Mouse (Mus musculus): ENCODE data around the gene Rfc2. TPM values are rescaled to one million over a fixed set of nuclear protein-coding genes. Genes with fewer than 3 reads are reported as not detected.

Gene Rfc2
- total and polyA plus RNA-seq, 3 experiments, result 222 to 283 (median 237) TPM

DNA sequence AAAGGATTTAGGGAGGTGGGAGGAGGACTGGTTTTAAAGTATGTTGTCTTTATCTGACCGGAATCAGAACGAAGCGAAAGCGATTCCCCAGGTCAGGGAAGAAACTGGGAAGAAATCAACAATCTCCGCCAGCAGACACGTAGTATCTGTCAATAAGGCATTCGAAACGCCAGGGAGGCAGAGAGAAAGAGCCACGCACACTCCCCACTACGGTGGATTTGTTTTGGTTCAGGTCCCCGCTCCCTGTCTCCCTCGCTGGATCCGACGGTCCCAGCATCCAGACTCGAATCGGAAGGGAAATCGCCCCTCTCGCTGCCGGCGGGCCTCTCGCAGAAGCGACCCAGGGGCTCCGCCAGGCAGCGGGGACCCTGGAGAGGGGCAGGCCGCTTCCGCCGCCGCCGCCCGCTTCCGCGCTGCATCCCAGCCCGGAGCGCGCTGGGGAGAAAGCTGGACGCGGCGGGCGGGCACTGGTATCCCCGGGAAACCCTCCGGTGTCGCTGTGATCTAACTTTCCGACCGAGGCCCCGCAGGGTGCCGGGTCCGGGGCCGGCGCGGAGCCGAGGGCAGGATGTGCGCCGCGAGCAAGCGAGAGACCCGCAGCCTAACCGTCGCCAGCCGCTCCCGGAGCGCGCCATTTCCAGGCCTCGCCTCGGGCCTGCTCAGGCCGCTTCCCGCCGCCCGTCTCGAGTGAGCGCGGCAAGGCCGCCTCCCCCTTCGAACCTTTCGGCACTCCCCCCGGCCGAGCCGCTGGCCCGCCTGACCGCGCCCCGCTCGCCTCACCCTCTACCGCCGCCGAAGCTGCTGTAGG is 57.5 kb downstream of the Rfc2 start:
- TF ChIP-seq IRF4 (IDR thresholded peaks at IDR 0.05; ENCODE audit: low read depth, low read length) (0 out of 2 replicates have a peak, but pooled peaks have one; percentile 5), PAX5 (IDR thresholded peaks at IDR 0.05; ENCODE audit: low read length) (no peak), SIN3A (IDR thresholded peaks at IDR 0.05; ENCODE audit: low read length) (peak; percentile 6)
- dilution Hi-C loops (cut with MboI; ENCODE audit: extremely low pct_ligation_motif_present, extremely low pct_unique_long_range_greater_than_20kb, low sequenced_read_pairs), result no loop called here
- peak overlapping the region; percentile 95 for H3K9ac ChIP-seq (ENCODE audit: insufficient read depth, low read depth)
- H3K79me2 ChIP-seq (replicated peaks; ENCODE audit: control insufficient read depth, extremely low read depth, insufficient read depth, poor library complexity, severe bottlenecking), result peaks cover 53% of the 10 kb centered on the region
- peak overlapping the region; percentile 98 for H3K4me2 ChIP-seq (ENCODE audit: insufficient read depth, low read depth, poor library complexity, severe bottlenecking)
- H3K9me3 ChIP-seq (replicated peaks; ENCODE audit: low read length), result no peaks in the 10 kb centered on the region
- no peaks in the 10 kb centered on the region for H3K27me3 ChIP-seq (replicated peaks)
- DNase-seq (ENCODE audit: extremely low read depth), result no peak
- in situ Hi-C loops (cut with MboI; ENCODE audit: low pct_ligation_motif_present, low pct_unique_long_range_greater_than_20kb, low sequenced_read_pairs), result no loop called here
- peaks cover 12 to 30% of the 10 kb centered on the region in 2 experiments for H3K36me3 ChIP-seq (replicated peaks in 1 of 2; ENCODE audit: control insufficient read depth in 1 of 2, insufficient read depth in 1 of 2, low read length in 1 of 2)
- H3K4me1 ChIP-seq (ENCODE audit: control insufficient read depth in 1 of 2, insufficient read depth in 2 of 2), result peaks cover 2 to 20% of the 10 kb centered on the region in 2 experiments; a peak in 3 of 4 replicates
- peak overlapping the region; percentile 72 for H3K27ac ChIP-seq (ENCODE audit: insufficient read depth, low read depth)
- H3K4me3 ChIP-seq (replicated peaks in 1 of 3; ENCODE audit: low read depth in 2 of 3, low read length in 2 of 3, poor library complexity in 1 of 3), result peak overlapping the region; percentile 90 to 97 (median 94)

DNA sequence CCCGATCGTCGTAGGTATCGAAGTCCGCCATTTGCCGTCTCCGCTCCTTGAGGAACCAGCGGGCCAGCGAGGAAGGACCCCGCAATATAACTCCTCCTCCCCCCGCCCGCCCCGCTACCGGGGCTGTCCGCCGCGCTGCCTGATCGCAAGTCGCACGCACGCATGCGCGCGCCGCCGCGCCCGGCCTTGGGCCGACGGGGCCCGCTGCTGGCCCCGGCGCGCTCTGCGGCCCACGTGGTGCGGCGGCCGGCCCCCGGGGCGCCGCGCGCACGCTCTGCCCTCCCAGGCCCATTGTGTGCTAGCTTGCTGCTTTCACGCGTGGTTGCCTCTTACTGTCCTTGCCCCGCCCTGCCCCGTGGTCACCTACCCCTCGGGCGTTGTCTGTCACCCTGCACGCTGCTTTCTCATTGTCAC is 58.1 kb downstream of the Rfc2 start, which contains the start of gene Eif4h:
Gene Eif4h (minus strand): TSS at position 222 of the 414 bp plus-strand sequence.
- dilution Hi-C loops (cut with MboI; ENCODE audit: extremely low pct_ligation_motif_present, extremely low pct_unique_long_range_greater_than_20kb, low sequenced_read_pairs) (no loop called here), in situ Hi-C loops (cut with MboI; ENCODE audit: low pct_ligation_motif_present, low pct_unique_long_range_greater_than_20kb, low sequenced_read_pairs) (no loop called here)
- Histone ChIP-seq H3K27ac (ENCODE audit: insufficient read depth, low read depth) (peak within 1 kb of the TSS; percentile 72), H3K9me3 (replicated peaks; ENCODE audit: low read length) (no peaks in the 10 kb centered on the region), H3K9ac (ENCODE audit: insufficient read depth, low read depth) (peak within 1 kb of the TSS; percentile 95), H3K27me3 (replicated peaks) (no peaks in the 10 kb centered on the region), H3K4me1 (ENCODE audit: control insufficient read depth in 1 of 2, insufficient read depth in 2 of 2) (peaks cover 2 to 20% of the 10 kb centered on the region in 2 experiments; a peak in 3 of 4 replicates), H3K4me2 (ENCODE audit: insufficient read depth, low read depth, poor library complexity, severe bottlenecking) (peak within 1 kb of the TSS; percentile 98), H3K79me2 (replicated peaks; ENCODE audit: control insufficient read depth, extremely low read depth, insufficient read depth, poor library complexity, severe bottlenecking) (peaks cover 47% of the 10 kb centered on the region), H3K4me3 (replicated peaks in 1 of 3; ENCODE audit: low read depth in 2 of 3, low read length in 2 of 3, poor library complexity in 1 of 3) (peak within 1 kb of the TSS; percentile 90 to 97 (median 94)), H3K36me3 (replicated peaks in 1 of 2; ENCODE audit: control insufficient read depth in 1 of 2, insufficient read depth in 1 of 2, low read length in 1 of 2) (peaks cover 12 to 25% of the 10 kb centered on the region in 2 experiments)
- TF ChIP-seq NRF1 (IDR thresholded peaks at IDR 0.05; ENCODE audit: low read depth, low read length) (peak; percentile 96), MXI1 (IDR thresholded peaks at IDR 0.05; ENCODE audit: low read depth, low read length) (peak; percentile 87), MAZ (IDR thresholded peaks at IDR 0.05; ENCODE audit: low read depth, low read length) (peak; percentile 83), MYC (IDR thresholded peaks at IDR 0.05; ENCODE audit: low read depth, low read length) (peak; percentile 69; the same call in 1 of the 2 replicates), JUN (IDR thresholded peaks at IDR 0.05; ENCODE audit: insufficient read depth, low read depth, low read length) (no peak), CHD2 (IDR thresholded peaks at IDR 0.05; ENCODE audit: low read length) (no peak), HCFC1 (IDR thresholded peaks at IDR 0.05; ENCODE audit: low read depth, low read length) (peak; percentile 73), RAD21 (IDR thresholded peaks at IDR 0.05; ENCODE audit: low read depth, low read length) (no peak), KAT2A (IDR thresholded peaks at IDR 0.05; ENCODE audit: insufficient replicate concordance, low read length) (0 out of 2 replicates have a peak, but pooled peaks have one; percentile 35), USF1 (IDR thresholded peaks at IDR 0.05; ENCODE audit: low read depth, low read length) (peak; percentile 82), TCF12 (IDR thresholded peaks at IDR 0.05; ENCODE audit: low read depth, low read length) (peak; percentile 85), SIN3A (IDR thresholded peaks at IDR 0.05; ENCODE audit: low read length) (peak; percentile 22; the same call in 1 of the 2 replicates), ZMIZ1 (IDR thresholded peaks at IDR 0.05; ENCODE audit: low read depth, low read length) (peak; percentile 60; the same call in 1 of the 2 replicates), TBP (conservative IDR thresholded peaks at IDR 0.05; ENCODE audit: low read depth, low read length) (peak; percentile 85), NELFE (IDR thresholded peaks at IDR 0.05; ENCODE audit: low read depth, low read length) (peak; percentile 82), POLR2AphosphoS2 (IDR thresholded peaks at IDR 0.05; ENCODE audit: low read depth, low read length) (no peak), SMC3 (IDR thresholded peaks at IDR 0.05; ENCODE audit: low read depth, low read length) (no peak), POLR2A (IDR thresholded peaks at IDR 0.05; ENCODE audit: low read depth, low read length) (peak; percentile 94), ELF1 (IDR thresholded peaks at IDR 0.05; ENCODE audit: low read depth, low read length) (peak; percentile 60), MEF2A (IDR thresholded peaks at IDR 0.05; ENCODE audit: borderline replicate concordance, low read depth, low read length) (no peak), BHLHE40 (IDR thresholded peaks at IDR 0.05; ENCODE audit: low read depth, low read length) (peak; percentile 46; the same call in 1 of the 2 replicates), MAX (IDR thresholded peaks at IDR 0.05; ENCODE audit: low read length) (peak; percentile 63; the same call in 1 of the 2 replicates), JUND (conservative IDR thresholded peaks at IDR 0.05; ENCODE audit: low read depth, low read length) (no peak)
- peak; percentile 91 for DNase-seq (ENCODE audit: extremely low read depth)
